Mouse (Mus musculus) limb, embryonic 11.5 days (tissue): ENCODE results near the gene Senp6. TPM values are rescaled to one million over a fixed set of nuclear protein-coding genes. Genes with fewer than 3 reads are reported as not detected.

Source experiments
- ATAC-seq: fragments of 200-750 bp; cut with Nextera tagmentation; 2 replicates; pipeline ENCODE4 v1.8.0; 2017; ENCODE audit warnings: low read depth; ENCODE audit not compliant: insufficient number of reproducible peaks, low FRiP score, low TSS enrichment
- DNase-seq: peaks from one replicate; pipeline ENCODE4 v3.0.0-alpha.2; 2015; ENCODE audit warnings: low spot score
- H3K27ac ChIP-seq: fragments of 300-500 bp; sonication (generic); replicated peaks from 2 replicates; pipeline ENCODE4 v1.5.1; 2014; ENCODE audit warnings: low read depth, mild to moderate bottlenecking, low read length
- H3K27me3 ChIP-seq: fragments of 300-500 bp; sonication (generic); 2 replicates; pipeline ENCODE4 v1.6.1; 2014; ENCODE audit warnings: mild to moderate bottlenecking, low read length, mixed read lengths; ENCODE audit not compliant: control insufficient read depth, insufficient read depth
- H3K36me3 ChIP-seq: fragments of 300-500 bp; sonication (generic); 2 replicates; pipeline ENCODE4 v1.6.1; 2014; ENCODE audit warnings: mild to moderate bottlenecking, low read length, moderate library complexity, mixed read lengths; ENCODE audit not compliant: control insufficient read depth, insufficient read depth
- H3K4me1 ChIP-seq: fragments of 300-500 bp; sonication (generic); 2 replicates; pipeline ENCODE4 v1.6.1; 2014; ENCODE audit warnings: low read length, mixed read lengths; ENCODE audit not compliant: control insufficient read depth, insufficient read depth
- H3K4me2 ChIP-seq: fragments of 300-500 bp; sonication (generic); 2 replicates; pipeline ENCODE4 v1.6.1; 2014; ENCODE audit warnings: low read depth, mild to moderate bottlenecking, moderate library complexity; ENCODE audit not compliant: severe bottlenecking
- H3K4me3 ChIP-seq: fragments of 300-500 bp; sonication (generic); 2 replicates; pipeline ENCODE4 v1.5.1; 2014; ENCODE audit warnings: low read depth, low read length
- H3K9ac ChIP-seq: fragments of 300-500 bp; sonication (generic); 2 replicates; pipeline ENCODE4 v1.6.1; 2014; ENCODE audit warnings: mild to moderate bottlenecking, low read length
- H3K9me3 ChIP-seq: fragments of 300-500 bp; sonication (generic); 2 replicates; pipeline ENCODE4 v1.6.1; 2016; ENCODE audit warnings: low read length; ENCODE audit not compliant: control insufficient read depth
- WGBS: fragments of 180-500 bp; shearing (Covaris S2); extraction: QIAGEN DNeasy Blood & Tissue Kit; methylation state at CpG from one replicate; pipeline ENCODE4 v1.1.7; 2014; 5-methylcytosine and 5-hydroxymethylcytosine counted together
- polyA plus RNA-seq: library from polyadenylated mRNA; unstranded; fragments of >200 nt; fragmentation: Nextera tagmentation; extraction: Ambion mirVana; gene quantifications from 2 replicates; pipeline ENCODE4 v1.2.1, GENCODE M21; 2014

Gene Senp6
- polyA plus RNA-seq, 1 experiment from 2014 or later, result 67.1 TPM

DNA sequence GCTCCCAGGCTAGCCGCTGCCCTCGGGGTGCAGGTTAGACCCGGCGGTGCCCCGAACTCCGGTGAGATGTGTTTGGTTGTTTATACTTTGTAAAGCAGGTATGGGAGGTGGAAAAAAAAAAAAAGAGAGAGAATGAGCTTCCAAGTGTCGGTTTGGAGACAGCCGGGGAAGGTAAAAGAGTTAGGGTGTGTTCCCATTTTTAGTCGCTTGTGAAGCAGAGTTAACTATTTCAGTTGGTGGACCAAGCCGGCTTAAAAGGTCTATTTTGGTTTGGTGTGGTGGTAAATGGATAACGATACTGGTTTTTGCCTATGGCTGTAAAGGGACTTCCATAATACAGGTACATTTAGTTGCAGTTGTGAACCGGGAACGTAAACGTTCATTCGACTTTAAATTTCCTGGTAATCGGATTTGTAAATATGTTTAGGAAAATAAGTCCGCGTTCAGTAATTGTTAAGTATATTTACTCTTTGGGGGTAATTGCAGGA is 1.4 kb downstream of the Senp6 start:
- no peaks in the 10 kb centered on the region for H3K4me1 ChIP-seq
- peak overlapping the region; percentile 43; the same call in 1 of the 2 replicates for H3K4me2 ChIP-seq
- H3K9me3 ChIP-seq, result no peaks in the 10 kb centered on the region
- WGBS, result under 1% methylated on average over 18 of the region's 18 CpGs
- H3K9ac ChIP-seq, result peak overlapping the region; percentile 99
- H3K27me3 ChIP-seq, result no peaks in the 10 kb centered on the region
- no peaks in the 10 kb centered on the region for H3K36me3 ChIP-seq
- peak overlapping the region; percentile 99 for H3K27ac ChIP-seq
- DNase-seq, result no peak
- peak overlapping the region; percentile 93 for H3K4me3 ChIP-seq
- no peak for ATAC-seq

DNA sequence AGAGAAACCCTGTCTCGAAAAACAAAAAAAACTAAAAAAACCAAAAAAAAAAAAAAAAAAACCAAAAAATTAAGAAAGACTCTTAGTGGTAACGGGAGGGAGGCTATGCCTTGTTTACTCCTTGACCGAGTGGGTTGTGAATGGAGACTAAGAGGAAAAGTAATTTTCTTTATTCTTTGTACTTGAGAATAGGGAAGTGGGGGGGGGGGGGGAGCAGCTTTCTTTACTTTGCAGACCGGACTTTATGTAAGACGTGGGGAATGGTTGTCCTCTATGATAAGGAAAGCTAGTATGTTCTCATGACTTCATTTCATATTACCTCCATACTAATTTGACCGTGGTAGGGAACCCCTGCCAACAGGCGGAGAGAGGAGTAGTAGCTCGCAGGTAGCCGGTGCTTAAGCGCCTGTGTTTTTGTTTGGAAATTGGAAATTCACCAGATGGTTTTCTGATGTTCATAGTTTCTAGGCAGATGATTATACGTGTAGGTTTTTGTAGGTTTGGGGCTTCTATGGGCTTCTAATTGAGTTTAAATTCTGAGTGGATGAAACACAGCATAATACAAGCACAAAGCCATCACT is 2.1 kb downstream of the Senp6 start:
- Histone ChIP-seq H3K4me1 (no peaks in the 10 kb centered on the region), H3K4me2 (peak overlapping the region; percentile 36), H3K9me3 (no peaks in the 10 kb centered on the region), H3K36me3 (no peaks in the 10 kb centered on the region), H3K27me3 (no peaks in the 10 kb centered on the region), H3K27ac (no peak overlapping the region), H3K4me3 (peak overlapping the region; percentile 93), H3K9ac (no peak overlapping the region)
- ATAC-seq (no peak), DNase-seq (no peak)
- 55% methylated on average over 11 of the region's 11 CpGs for WGBS

DNA sequence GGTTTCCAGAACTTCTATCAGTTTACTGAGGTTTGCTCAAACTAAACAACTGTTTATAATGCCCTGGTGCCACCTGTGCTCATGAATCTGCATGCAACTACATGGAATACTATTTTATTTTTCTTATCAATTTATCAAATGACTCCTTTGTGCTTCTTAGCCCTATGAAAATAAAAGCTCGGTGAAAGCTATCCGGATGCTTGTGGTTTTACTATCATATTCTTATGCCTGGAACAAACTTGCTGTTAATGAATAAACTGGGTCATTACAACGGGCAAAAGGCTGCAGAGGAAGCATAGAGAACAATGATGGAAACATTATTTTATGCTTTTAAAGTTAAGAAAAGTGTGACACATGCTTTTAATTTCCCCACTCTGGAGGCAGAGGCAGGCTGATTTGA is 3.3 kb downstream of the Senp6 start:
- Histone ChIP-seq H3K9me3 (no peaks in the 10 kb centered on the region), H3K27me3 (no peaks in the 10 kb centered on the region), H3K4me2 (no peak overlapping the region), H3K36me3 (no peaks in the 10 kb centered on the region), H3K9ac (no peak overlapping the region), H3K4me1 (no peaks in the 10 kb centered on the region), H3K27ac (no peak overlapping the region), H3K4me3 (no peak overlapping the region)
- ATAC-seq (no peak), DNase-seq (no peak)
- 97% methylated on average over 3 of the region's 3 CpGs for WGBS

DNA sequence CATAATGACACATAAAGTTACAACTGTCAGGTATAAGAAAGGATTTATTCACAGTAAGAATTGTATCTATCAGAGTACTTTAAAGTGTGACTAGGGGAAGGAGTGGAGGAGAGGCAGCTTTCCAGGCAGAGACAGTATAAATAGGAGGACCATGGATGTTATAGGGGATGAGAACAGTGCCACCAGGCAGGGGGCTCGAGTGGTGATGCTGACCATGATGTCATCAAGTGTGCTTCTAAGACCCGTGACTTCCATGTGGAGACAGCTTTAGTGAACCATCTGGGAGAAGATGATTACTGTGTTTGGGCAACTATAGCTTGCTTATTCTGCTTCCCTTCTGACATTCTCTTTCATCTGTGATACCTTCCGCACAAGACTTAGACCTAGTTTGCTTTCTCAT is 4.9 kb downstream of the Senp6 start:
- H3K9ac ChIP-seq, result no peak overlapping the region
- H3K27me3 ChIP-seq, result no peaks in the 10 kb centered on the region
- ATAC-seq, result no peak
- H3K27ac ChIP-seq, result no peak overlapping the region
- 64% methylated on average over 3 of the region's 3 CpGs for WGBS
- no peak overlapping the region for H3K4me2 ChIP-seq
- H3K4me1 ChIP-seq, result no peaks in the 10 kb centered on the region
- no peak for DNase-seq
- H3K4me3 ChIP-seq, result no peak overlapping the region
- H3K9me3 ChIP-seq, result no peaks in the 10 kb centered on the region
- no peaks in the 10 kb centered on the region for H3K36me3 ChIP-seq

DNA sequence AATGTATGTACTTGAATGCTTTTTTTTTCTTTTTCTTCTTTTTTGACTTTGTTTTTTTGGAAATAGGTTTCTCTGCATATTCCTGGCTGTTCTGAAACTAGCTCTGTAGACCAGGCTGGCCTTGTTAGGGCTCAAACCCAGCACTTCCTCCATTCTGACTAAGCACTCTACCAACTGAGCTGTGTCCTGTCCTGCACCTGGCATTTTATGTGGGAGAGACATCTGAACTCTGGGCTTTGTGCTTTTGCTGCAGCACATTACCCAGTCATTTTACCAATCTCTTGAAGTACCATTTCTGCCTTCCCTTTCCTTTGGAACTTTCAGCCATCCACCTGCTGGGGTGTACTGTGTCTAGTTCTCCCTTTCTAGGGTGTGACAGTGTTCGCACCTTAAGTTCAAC is 7.4 kb downstream of the Senp6 start:
- no peak for ATAC-seq
- Histone ChIP-seq H3K36me3 (no peaks in the 10 kb centered on the region), H3K9me3 (no peaks in the 10 kb centered on the region), H3K4me2 (no peak overlapping the region), H3K27ac (no peak overlapping the region), H3K9ac (no peak overlapping the region), H3K4me1 (no peaks in the 10 kb centered on the region), H3K27me3 (no peaks in the 10 kb centered on the region), H3K4me3 (no peak overlapping the region)
- DNase-seq, result no peak
- 90% methylated on average over 1 of the region's 1 CpGs for WGBS

DNA sequence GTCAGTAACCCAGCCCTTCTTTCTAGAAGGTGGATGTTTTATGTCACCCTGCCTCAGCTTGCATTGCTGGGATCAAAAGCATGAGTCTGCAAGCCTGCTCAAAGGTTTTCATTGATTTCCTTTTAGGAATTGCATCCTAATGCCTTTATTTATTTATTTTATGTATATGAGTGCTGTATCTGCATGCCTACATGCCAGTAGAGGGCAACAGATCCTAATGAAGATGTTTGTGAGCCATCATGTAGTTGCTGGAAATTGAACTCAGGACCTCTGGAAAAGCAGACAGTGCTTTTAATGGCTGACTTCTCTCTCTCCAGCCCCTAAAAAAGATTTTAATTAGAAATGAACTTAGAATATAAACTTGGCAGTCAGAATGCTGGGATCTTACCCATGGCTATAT is 8.2 kb downstream of the Senp6 start:
- Histone ChIP-seq H3K9me3 (no peaks in the 10 kb centered on the region), H3K36me3 (no peaks in the 10 kb centered on the region), H3K4me2 (no peak overlapping the region), H3K9ac (no peak overlapping the region), H3K4me3 (no peak overlapping the region), H3K27me3 (no peaks in the 10 kb centered on the region), H3K4me1 (no peaks in the 10 kb centered on the region), H3K27ac (no peak overlapping the region)
- DNase-seq, result no peak
- no peak for ATAC-seq

DNA sequence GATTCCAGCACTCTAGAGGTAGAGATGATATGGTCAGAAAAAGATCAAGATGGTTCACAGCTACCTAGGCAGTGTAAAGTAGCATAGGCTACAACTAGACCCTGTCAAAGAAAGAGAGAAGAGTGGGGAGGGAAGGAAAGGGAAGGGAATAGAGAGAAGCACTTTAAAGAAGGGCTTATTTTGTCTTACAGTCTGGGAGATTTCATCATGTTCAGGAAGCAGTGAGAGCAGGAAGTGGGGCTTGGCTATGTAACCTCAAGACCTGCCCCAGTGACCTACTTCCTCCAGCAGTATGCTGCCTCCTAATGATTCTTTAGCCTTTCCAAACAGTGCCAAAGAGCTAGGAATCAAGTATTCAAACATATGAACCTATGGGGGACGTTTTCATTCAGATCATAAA is 14.2 kb downstream of the Senp6 start:
- no peak overlapping the region for H3K9ac ChIP-seq
- no peaks in the 10 kb centered on the region for H3K27me3 ChIP-seq
- 78% methylated on average over 1 of the region's 1 CpGs for WGBS
- no peak overlapping the region for H3K4me2 ChIP-seq
- no peak overlapping the region for H3K27ac ChIP-seq
- H3K36me3 ChIP-seq, result no peaks in the 10 kb centered on the region
- DNase-seq (no peak), ATAC-seq (no peak)
- no peaks in the 10 kb centered on the region for H3K4me1 ChIP-seq
- H3K9me3 ChIP-seq, result no peaks in the 10 kb centered on the region
- H3K4me3 ChIP-seq, result no peak overlapping the region

DNA sequence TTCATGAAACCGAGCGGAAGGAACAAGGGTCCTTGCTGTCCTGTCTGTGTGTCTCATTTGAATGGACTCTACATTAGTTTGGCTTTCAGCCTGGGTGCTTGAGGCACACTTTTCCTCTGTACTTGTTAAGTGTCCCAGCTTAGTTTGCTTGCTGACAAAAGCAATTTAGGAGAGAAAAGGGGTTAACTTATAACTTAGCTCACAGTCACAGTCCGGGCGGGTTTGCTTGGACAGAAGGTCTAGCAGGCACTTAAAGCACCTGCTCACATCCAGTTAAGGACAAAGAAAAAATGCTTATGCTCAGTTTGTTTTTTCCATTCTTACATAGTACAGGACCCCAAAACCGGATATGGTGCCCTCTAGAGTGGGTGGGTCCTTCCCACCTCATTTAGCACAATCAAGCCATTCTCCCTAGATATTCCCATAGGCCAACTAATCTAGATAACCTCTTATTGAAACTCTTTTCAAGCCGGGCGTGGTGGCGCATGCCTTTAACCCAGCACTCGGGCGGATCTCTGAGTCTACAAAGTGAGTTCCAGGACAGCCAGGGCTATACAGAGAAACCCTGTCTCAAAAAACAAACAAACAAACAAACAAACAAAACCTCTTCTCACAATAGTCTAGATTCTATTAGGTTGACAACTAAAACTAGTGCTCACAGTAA is 17.9 kb downstream of the Senp6 start:
- Histone ChIP-seq H3K27me3 (no peaks in the 10 kb centered on the region), H3K9me3 (no peaks in the 10 kb centered on the region), H3K4me1 (no peaks in the 10 kb centered on the region), H3K9ac (no peak overlapping the region), H3K4me3 (no peak overlapping the region), H3K4me2 (no peak overlapping the region), H3K36me3 (no peaks in the 10 kb centered on the region), H3K27ac (no peak overlapping the region)
- 88% methylated on average over 10 of the region's 10 CpGs for WGBS
- ATAC-seq (no peak), DNase-seq (no peak)

DNA sequence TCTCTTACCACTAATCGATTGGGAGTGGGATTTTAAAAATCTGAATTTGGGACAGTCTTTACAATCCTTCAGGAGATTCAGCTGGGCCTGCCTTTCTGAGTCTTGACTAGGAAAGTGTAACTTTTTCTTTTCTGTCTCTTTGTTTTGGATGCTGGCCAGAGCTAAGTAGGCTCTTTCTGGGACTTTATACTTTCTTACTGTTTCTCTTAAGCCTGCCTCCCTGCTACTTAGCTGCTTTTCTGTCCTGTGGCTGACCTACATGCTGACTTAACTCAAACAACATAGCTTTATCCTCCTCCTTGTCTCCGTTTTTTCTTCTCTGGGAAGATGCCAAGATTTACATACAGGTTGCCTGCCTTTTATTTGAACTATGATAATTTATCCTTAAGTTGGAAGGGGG is 19.0 kb downstream of the Senp6 start:
- no peaks in the 10 kb centered on the region for H3K9me3 ChIP-seq
- 86% methylated on average over 2 of the region's 2 CpGs for WGBS
- DNase-seq (no peak), ATAC-seq (no peak)
- no peaks in the 10 kb centered on the region for H3K4me1 ChIP-seq
- H3K27me3 ChIP-seq, result no peaks in the 10 kb centered on the region
- H3K4me2 ChIP-seq, result no peak overlapping the region
- 0 out of 2 replicates have a peak, but pooled peaks cover 2% of the 10 kb centered on the region for H3K36me3 ChIP-seq
- H3K9ac ChIP-seq, result no peak overlapping the region
- no peak overlapping the region for H3K4me3 ChIP-seq
- no peak overlapping the region for H3K27ac ChIP-seq
